Mouse (Mus musculus) erythroblast, adult 5-6 weeks (primary cell): ENCODE results near the gene 4930505A04Rik. TPM values are rescaled to one million over a fixed set of nuclear protein-coding genes. Genes with fewer than 3 reads are reported as not detected.
"Not testable (repeated sequence)": the region's sequence is repeated elsewhere in the genome, so short reads cannot be mapped to it uniquely, and the experiment has no call there.

Experiments used
- ATAC-seq: replicated peaks from 2 replicates; pipeline ENCODE4 v1.8.0; 2016; ENCODE audit warnings: moderate number of reproducible peaks, mild to moderate bottlenecking, moderate TSS enrichment, inconsistent platforms; ENCODE audit not compliant: poor library complexity, low FRiP score, severe bottlenecking
- total RNA-seq, 2 experiments: library from RNA; stranded (forward) in 1 of 2; stranded (reverse) in 1 of 2; fragments of 150-400 nt in 1 of 2; fragments of 200-764, 138-1000 nt in 1 of 2; gene quantifications; 2 replicates each; pipeline versions ENCODE4 v1.2.3 to v1.2.4; 2015 to 2017; ENCODE audit warnings: low replicate concordance in 2 of 2

Gene 4930505A04Rik
- total RNA-seq (2015; ENCODE audit: low replicate concordance), result not detected in 2 replicates
- not detected in 2 replicates for total RNA-seq (2017; ENCODE audit: low replicate concordance)

DNA sequence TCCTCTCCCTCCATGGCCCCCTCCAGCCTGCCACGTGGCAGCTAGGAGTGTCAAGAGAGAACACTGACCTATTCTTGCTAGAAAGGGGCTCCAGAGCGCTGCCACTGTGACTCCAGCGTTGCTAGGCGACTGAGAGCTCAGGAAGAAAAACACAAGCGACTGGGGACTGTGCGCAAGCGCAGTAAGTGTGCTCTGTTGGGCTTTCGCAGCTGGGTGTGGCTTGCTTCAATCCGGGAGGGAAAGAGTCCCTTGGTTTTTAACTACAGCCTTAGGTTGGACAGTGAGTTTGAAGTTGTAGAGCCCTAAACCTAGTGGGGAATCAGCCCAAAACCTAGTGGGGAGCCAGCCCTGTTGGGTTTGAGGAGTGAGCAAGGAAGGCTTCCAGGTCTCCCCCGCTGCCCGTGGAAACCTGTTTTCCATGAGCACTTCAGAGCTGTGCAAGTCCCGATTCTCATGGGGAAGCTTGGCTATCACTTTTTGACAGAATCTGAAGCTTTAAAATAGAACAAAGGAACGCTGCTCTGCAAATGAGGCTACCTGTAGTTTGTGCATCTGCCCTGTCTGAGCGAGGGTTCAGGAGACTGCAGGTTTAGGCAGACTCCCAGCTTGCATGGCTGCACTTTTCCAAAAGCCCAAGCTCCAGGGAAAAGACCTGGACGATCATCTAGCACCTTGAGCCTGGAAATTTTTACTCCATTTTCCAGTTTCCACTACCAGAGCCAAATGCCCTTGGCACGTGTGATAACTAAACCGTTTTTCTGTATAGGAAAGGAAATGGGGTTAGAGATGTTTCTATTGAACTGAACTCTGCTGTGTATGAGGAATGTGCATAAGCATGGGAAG lies at the start of gene 4930505A04Rik:
4930505A04Rik (minus strand) TSS at position 77 of the 843 bp plus-strand sequence.
- no peak for ATAC-seq

DNA sequence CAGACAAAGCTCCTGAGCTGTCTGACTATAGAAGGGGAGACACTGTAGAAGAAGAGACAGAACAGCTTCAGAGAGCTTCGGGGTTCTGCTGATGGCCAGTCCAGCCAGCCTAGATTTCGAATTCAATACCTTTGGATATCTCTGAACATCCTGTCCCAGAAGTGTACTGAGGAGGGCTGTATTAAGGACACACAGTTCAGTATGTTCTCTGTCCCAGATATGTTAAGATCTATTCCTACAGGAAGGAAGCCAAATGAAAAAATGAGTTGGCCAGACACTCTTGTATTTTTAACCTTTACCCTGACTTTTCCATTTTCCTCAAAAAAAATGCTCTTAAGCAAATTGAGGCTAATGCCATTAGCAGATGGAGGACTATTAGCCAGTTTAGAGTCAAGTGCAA lies 45.5 kb upstream of the 4930505A04Rik start:
- ATAC-seq, result no peak

GRCm38 (mm10) chr11:30508178-30508577 lies 36.6 kb upstream of the 4930505A04Rik start:
- no peak for ATAC-seq

GRCm38 (mm10) chr11:30498738-30499355 lies 27.2 kb upstream of the 4930505A04Rik start:
- no peak for ATAC-seq

GRCm38 (mm10) chr11:30497151-30497550 lies 25.5 kb upstream of the 4930505A04Rik start:
- no peak for ATAC-seq

DNA sequence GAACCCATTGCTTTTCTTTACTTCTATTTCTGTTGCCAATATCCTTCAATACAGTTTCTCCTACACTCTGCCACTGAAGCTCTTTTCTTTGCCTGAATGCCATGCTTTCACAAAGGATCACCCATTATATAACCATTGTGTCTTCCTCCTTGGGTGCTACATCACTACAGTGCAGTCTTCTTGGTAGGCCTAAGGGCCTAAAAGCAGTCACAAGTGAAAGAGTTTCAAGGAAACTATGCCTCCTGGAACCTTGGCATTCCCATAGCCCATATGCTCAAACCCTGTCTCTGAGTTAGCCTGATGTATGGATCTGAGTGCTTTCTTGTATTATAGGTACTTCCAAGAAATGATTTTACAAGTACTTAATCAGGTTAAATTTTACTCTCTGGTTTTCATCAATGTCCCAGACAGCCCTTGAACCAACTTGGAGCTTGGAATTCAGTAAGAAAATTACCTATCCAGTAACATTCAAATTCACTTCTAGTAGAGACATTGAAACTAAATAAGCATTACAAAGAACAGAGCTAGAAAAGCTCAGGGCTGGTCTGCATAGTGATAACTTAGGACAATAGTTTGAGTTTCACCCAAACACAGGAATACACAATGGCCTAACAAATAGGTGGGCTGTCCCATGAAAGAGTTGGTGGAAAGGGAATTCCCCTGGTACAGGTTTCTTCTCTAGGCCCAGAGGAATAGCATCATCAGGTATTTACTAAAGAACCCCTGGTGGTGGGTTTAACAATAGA lies 20.1 kb upstream of the 4930505A04Rik start:
- ATAC-seq, result no peak

- no peak for ATAC-seq
Observed at GRCm38 (mm10) chr11:30488183-30488582, 16.6 kb upstream of the 4930505A04Rik start.

DNA sequence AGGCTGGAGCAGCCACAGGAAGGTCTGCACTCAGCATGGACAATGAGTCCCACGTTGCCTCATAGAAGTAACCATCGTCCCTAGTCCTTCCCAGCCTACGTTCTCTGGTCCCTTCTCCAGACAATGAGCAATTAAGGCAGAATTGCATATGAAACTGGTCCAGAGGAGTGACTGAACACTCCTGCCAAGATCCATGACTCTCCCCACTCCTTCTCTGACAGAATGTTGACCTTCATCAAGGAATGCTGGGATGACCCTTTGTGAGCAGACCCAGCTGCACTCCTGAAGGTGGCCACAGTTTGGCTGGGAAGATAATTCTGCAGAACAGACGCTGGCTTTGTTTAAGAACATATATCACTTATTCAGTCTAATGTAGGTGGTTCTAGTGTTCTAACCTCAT lies 11.7 kb upstream of the 4930505A04Rik start:
- no peak for ATAC-seq

GRCm38 (mm10) chr11:30471187-30471586 lies 440 bp downstream of the 4930505A04Rik start:
- no peak for ATAC-seq

GRCm38 (mm10) chr11:30454331-30454730 lies 17.3 kb downstream of the 4930505A04Rik start:
- no peak for ATAC-seq

GRCm38 (mm10) chr11:30448126-30448525 lies 23.5 kb downstream of the 4930505A04Rik start:
- no peak for ATAC-seq

- no peak for ATAC-seq
Observed at GRCm38 (mm10) chr11:30447561-30447960, 24.1 kb downstream of the 4930505A04Rik start.

DNA sequence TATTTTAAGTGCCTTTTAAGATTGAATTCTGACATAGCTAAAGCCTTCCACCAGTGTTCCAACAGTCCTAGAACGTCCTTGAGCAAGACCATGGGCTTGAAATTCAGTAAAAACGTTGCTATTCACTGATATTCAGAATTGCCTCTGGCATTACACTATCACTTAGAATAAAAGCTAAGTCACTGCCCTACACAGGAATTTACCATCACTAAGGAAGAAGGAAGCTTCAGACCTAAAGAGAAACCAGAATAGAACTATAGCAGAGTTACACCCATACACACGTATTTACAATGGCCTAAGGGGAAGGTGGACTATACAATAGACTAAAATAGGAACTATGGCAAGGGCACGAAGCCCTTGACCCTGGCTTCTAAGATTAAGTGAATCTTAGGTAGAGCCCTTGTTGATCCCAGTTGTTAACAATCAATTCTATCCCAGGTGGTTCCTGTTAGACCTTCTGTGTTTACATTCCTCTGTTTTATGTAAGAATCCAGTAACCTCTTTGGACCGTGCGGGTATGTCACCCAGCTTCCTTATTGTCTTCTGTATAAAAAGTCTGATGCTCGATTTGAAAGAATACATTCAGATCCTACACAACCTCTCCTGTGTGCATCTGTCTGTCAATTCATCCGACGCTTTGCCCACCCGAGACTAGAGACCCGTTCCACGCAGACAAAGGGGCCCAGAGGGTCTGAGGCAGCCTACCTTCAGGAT lies 27.3 kb downstream of the 4930505A04Rik start:
- ATAC-seq, result not testable (repeated sequence)

GRCm38 (mm10) chr11:30443746-30444145 lies 27.9 kb downstream of the 4930505A04Rik start:
- no peak for ATAC-seq

GRCm38 (mm10) chr11:30433256-30433950 lies 38.2 kb downstream of the 4930505A04Rik start:
- ATAC-seq, result no peak

GRCm38 (mm10) chr11:30405581-30405980 lies 66.0 kb downstream of the 4930505A04Rik start:
- no peak for ATAC-seq

- no peak for ATAC-seq
Observed at GRCm38 (mm10) chr11:30404619-30405200, 66.9 kb downstream of the 4930505A04Rik start.

DNA sequence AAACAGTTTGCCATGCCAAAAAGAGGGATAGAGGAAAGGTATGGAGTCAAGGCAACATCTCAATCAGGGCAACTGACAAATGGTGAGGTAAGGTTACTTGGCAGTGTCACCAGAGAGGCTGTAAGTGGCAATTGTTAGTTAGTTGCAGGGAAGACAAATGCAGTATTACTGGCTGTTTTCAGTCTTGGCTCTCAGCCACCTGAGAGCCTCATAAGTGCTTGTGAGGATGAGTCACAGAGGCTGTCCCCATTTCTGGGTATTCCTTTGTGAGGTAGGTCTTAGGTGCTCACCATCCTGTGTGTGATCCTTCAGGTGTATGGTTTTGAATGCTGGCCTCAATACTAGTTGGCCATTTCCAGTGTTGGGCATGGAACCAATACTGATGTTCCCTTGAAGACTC lies 77.3 kb downstream of the 4930505A04Rik start:
- no peak for ATAC-seq

- no peak for ATAC-seq
Observed at GRCm38 (mm10) chr11:30383076-30383475, 88.6 kb downstream of the 4930505A04Rik start.
